Mouse (Mus musculus): ENCODE results near the gene Tenm3. TPM values are rescaled to one million over a fixed set of nuclear protein-coding genes. Genes with fewer than 3 reads are reported as not detected.

The Tenm3 gene
- total RNA-seq, 2 experiments from 2014 or later: not detected

GRCm38 (mm10) chr8:48530916-48531570 lies 312.7 kb downstream of the Tenm3 start:
- no peak for ATAC-seq (ENCODE audit: poor library complexity, severe bottlenecking)

- no peak for ATAC-seq (ENCODE audit: poor library complexity, severe bottlenecking)
Measured at GRCm38 (mm10) chr8:48527418-48527817, 316.3 kb downstream of the Tenm3 start.

GRCm38 (mm10) chr8:48522536-48523123 lies 321.1 kb downstream of the Tenm3 start:
- no peak for ATAC-seq (ENCODE audit: poor library complexity, severe bottlenecking)

- no peak for ATAC-seq (ENCODE audit: poor library complexity, severe bottlenecking)
Measured at GRCm38 (mm10) chr8:48522004-48522403, 321.7 kb downstream of the Tenm3 start.

- ATAC-seq (ENCODE audit: poor library complexity, severe bottlenecking): no peak
Measured at GRCm38 (mm10) chr8:48517431-48517830, 326.3 kb downstream of the Tenm3 start.

GRCm38 (mm10) chr8:48514230-48514629 lies 329.5 kb downstream of the Tenm3 start:
- no peak for ATAC-seq (ENCODE audit: poor library complexity, severe bottlenecking)

- no peak for ATAC-seq (ENCODE audit: poor library complexity, severe bottlenecking)
Measured at GRCm38 (mm10) chr8:48513801-48514200, 329.9 kb downstream of the Tenm3 start.

GRCm38 (mm10) chr8:48511546-48511945 lies 332.2 kb downstream of the Tenm3 start:
- ATAC-seq (ENCODE audit: poor library complexity, severe bottlenecking): no peak

GRCm38 (mm10) chr8:48511137-48511536 lies 332.6 kb downstream of the Tenm3 start:
- no peak for ATAC-seq (ENCODE audit: poor library complexity, severe bottlenecking)

- ATAC-seq (ENCODE audit: poor library complexity, severe bottlenecking): no peak
Measured at GRCm38 (mm10) chr8:48508641-48509599, 334.8 kb downstream of the Tenm3 start.

GRCm38 (mm10) chr8:48507719-48508501 lies 335.8 kb downstream of the Tenm3 start:
- no peak for ATAC-seq (ENCODE audit: poor library complexity, severe bottlenecking)

- ATAC-seq (ENCODE audit: poor library complexity, severe bottlenecking): no peak
Measured at GRCm38 (mm10) chr8:48492491-48492890, 351.3 kb downstream of the Tenm3 start.

GRCm38 (mm10) chr8:48490635-48491165 lies 353.1 kb downstream of the Tenm3 start:
- ATAC-seq (ENCODE audit: poor library complexity, severe bottlenecking): no peak

GRCm38 (mm10) chr8:48489936-48490634 lies 353.7 kb downstream of the Tenm3 start:
- no peak for ATAC-seq (ENCODE audit: poor library complexity, severe bottlenecking)

GRCm38 (mm10) chr8:48489417-48489816 lies 354.3 kb downstream of the Tenm3 start:
- ATAC-seq (ENCODE audit: poor library complexity, severe bottlenecking): no peak

- no peak for ATAC-seq (ENCODE audit: poor library complexity, severe bottlenecking)
Measured at GRCm38 (mm10) chr8:48488809-48489208, 354.9 kb downstream of the Tenm3 start.

GRCm38 (mm10) chr8:48484143-48484542 lies 359.6 kb downstream of the Tenm3 start:
- no peak for ATAC-seq (ENCODE audit: poor library complexity, severe bottlenecking)

- no peak for ATAC-seq (ENCODE audit: poor library complexity, severe bottlenecking)
Measured at GRCm38 (mm10) chr8:48481709-48482671, 361.8 kb downstream of the Tenm3 start.

All from megakaryocyte, adult 5-6 weeks (primary cell).